Mouse (Mus musculus) heart, adult 2 months (tissue): Measurements from ENCODE around the gene Uggt1. TPM values are rescaled to one million over a fixed set of nuclear protein-coding genes. Genes with fewer than 3 reads are reported as not detected.

Experiments used
- DNase-seq, 2 experiments: peaks; one replicate each; pipeline ENCODE4 v3.0.0; 2021
- H3K27ac ChIP-seq: fragments of 200-600 bp; 2 replicates; pipeline ENCODE4 v1.8.1; 2022
- H3K27me3 ChIP-seq: fragments of 200-500 bp; 2 replicates; pipeline ENCODE4 v1.6.1; 2012; ENCODE audit warnings: mild to moderate bottlenecking, low read length, inconsistent platforms, mixed read lengths; ENCODE audit not compliant: control insufficient read depth, insufficient read depth
- H3K36me3 ChIP-seq: fragments of 200-500 bp; 2 replicates; pipeline ENCODE4 v1.6.1; 2012; ENCODE audit warnings: low read length, inconsistent platforms; ENCODE audit not compliant: control insufficient read depth, insufficient read depth
- H3K4me1 ChIP-seq: fragments of 200-500 bp; 2 replicates; pipeline ENCODE4 v1.6.1; 2011; ENCODE audit warnings: low read length; ENCODE audit not compliant: control insufficient read depth, insufficient read depth
- H3K4me3 ChIP-seq: fragments of 200-600 bp; 2 replicates; pipeline ENCODE4 v1.8.1; 2022
- H3K79me2 ChIP-seq: fragments of 200-500 bp; replicated peaks from 2 replicates; pipeline ENCODE4 v1.6.1; 2012; ENCODE audit warnings: mild to moderate bottlenecking, inconsistent platforms, low read length, moderate library complexity, mixed read lengths; ENCODE audit not compliant: control insufficient read depth, insufficient read depth
- H3K9ac ChIP-seq: fragments of 200-500 bp; 2 replicates; pipeline ENCODE4 v1.6.1; 2012; ENCODE audit warnings: low read depth, mild to moderate bottlenecking, control low read depth, inconsistent platforms, low read length, mixed read lengths
- CTCF ChIP-seq: fragments of 200-600 bp; IDR thresholded peaks from 2 replicates; pipeline ENCODE4 v1.8.1; 2022; ENCODE audit warnings: antibody characterized with exemption, mild to moderate bottlenecking, moderate library complexity
- EP300 ChIP-seq: fragments of 200-500 bp; IDR thresholded peaks from 2 replicates; pipeline ENCODE4 v1.6.1; 2011; ENCODE audit warnings: low read depth, low read length, control low read depth; ENCODE audit not compliant: insufficient read depth
- POLR2A ChIP-seq: fragments of 200-500 bp; IDR thresholded peaks from 2 replicates; pipeline ENCODE4 v1.6.1; 2011; ENCODE audit warnings: mild to moderate bottlenecking, low read depth, low read length, control low read depth; ENCODE audit not compliant: insufficient read depth
- WGBS: fragments of 180-500 bp; shearing (Covaris S2); methylation state at CpG from one replicate; pipeline ENCODE4 v1.1.7; 2018; 5-methylcytosine and 5-hydroxymethylcytosine counted together
- intact Hi-C: fragments of 180-260 bp; cut with DNase I; formaldehyde crosslinking; loops from one replicate; pipeline ENCODE4 v1.15.1; 2025
- polyA plus RNA-seq: library from polyadenylated mRNA; depleted of rRNA; stranded (reverse); fragments of >200 nt; gene quantifications from 2 replicates; pipeline ENCODE4 v1.2.3, GENCODE M21; 2012
- total RNA-seq, 2 experiments: library from RNA; stranded (reverse); gene quantifications; 2 replicates each; pipeline ENCODE4 v1.2.3; 2021

Gene Uggt1
- total and polyA plus RNA-seq, 3 experiments = 7.3 to 29.8 (median 28.4) TPM

DNA sequence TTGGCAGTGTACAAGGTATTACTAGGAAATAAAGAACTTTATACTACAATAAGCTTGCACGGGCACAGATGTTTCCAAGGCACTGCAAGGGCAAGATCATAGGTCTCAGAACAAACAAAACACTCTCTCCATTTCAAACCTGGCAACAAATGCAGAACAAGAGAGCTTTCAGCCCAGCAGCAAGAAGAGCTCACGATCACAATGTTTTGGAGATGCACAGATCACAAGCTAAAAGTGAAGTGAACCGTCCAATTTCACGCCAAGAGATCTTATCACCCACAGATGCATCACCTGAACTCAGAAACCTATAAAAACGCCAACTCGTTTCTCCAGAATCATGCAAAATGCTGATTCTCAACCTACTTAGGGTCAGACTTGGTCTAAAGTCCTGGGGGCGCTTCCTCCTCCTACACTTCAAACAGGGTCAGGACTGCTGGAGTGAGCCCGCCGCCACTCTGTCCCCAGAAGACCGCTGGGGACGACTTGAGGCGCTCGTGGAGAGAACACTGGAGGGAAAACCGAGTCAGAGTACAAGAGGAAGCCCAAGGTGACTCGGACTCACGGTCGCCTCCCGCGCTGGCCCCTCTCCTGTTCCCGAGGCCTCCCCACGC is 968 bp downstream of the Uggt1 start:
- Histone ChIP-seq H3K9ac (peak overlapping the region; percentile 76), H3K4me1 (no peaks in the 10 kb centered on the region), H3K79me2 (0 out of 2 replicates have a peak, but pooled peaks cover 2% of the 10 kb centered on the region), H3K27ac (peak overlapping the region; percentile 73), H3K36me3 (no peaks in the 10 kb centered on the region; the same call in 1 of the 2 replicates), H3K27me3 (no peaks in the 10 kb centered on the region), H3K4me3 (peak overlapping the region; percentile 100)
- no peak for TF ChIP-seq CTCF
- intact Hi-C loops = loop anchor here (2.0 to 10.0 kb wide), 3 partner anchors 34 to 1751 kb away; partner anchors contain the start of genes Eif5b and Txndc9
- no peak for DNase-seq
- 2% methylated on average over 21 of the region's 21 CpGs for WGBS

GRCm38 (mm10) chr1:36241903-36242429 is 2.6 kb downstream of the Uggt1 start:
- WGBS = 90% methylated on average over 15 of the region's 15 CpGs
- intact Hi-C loops = loop anchor here (5.0 to 10.0 kb wide), 2 partner anchors 35 to 1753 kb away; partner anchors contain the start of genes Eif5b and Txndc9
- no peak for TF ChIP-seq POLR2A
- TF ChIP-seq EP300 = no peak
- no peak for TF ChIP-seq CTCF
- Histone ChIP-seq H3K36me3 (no peaks in the 10 kb centered on the region; the same call in 1 of the 2 replicates), H3K27me3 (no peaks in the 10 kb centered on the region), H3K4me3 (no peak overlapping the region), H3K9ac (no peak overlapping the region), H3K4me1 (no peaks in the 10 kb centered on the region), H3K79me2 (0 out of 2 replicates have a peak, but pooled peaks cover 2% of the 10 kb centered on the region), H3K27ac (no peak overlapping the region)
- DNase-seq = no peak

DNA sequence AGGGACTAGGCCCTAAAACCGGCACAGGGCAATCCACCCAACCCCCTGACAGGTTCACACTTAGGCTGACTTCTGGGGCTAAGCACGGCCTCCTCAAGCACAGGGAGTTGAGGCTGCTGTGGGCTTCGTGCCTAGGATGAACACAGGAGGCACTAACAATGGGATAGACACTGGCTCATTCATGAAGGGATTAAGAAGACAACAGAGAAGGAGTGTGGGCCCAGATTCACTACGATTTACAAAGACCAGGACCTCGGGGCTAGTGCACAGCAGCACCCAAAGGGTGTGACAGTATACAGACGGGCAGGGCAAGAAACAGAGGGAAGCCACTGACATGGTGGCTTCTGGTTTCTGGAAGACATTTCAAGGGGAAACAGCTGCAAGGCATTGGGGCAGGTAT is 4.3 kb downstream of the Uggt1 start:
- intact Hi-C loops = loop anchor here (5.0 to 10.0 kb wide), 2 partner anchors 37 to 1755 kb away; partner anchors contain the start of genes Eif5b and Txndc9
- H3K4me1 ChIP-seq = no peaks in the 10 kb centered on the region

GRCm38 (mm10) chr1:36239396-36239795 is 5.1 kb downstream of the Uggt1 start:
- WGBS = 87% methylated on average over 10 of the region's 10 CpGs
- Histone ChIP-seq H3K27me3 (no peaks in the 10 kb centered on the region), H3K79me2 (peaks cover 2% of the 10 kb centered on the region; the same call in 1 of the 2 replicates), H3K36me3 (no peaks in the 10 kb centered on the region; the same call in 1 of the 2 replicates), H3K4me3 (no peak overlapping the region), H3K9ac (no peak overlapping the region), H3K27ac (no peak overlapping the region), H3K4me1 (no peaks in the 10 kb centered on the region)
- no peak for DNase-seq
- intact Hi-C loops = no loop called here
- no peak for TF ChIP-seq CTCF
- no peak for TF ChIP-seq EP300
- TF ChIP-seq POLR2A = no peak

More for the DNA sequence above, 4.3 kb downstream of the Uggt1 start:
- H3K79me2 ChIP-seq = 0 out of 2 replicates have a peak, but pooled peaks cover 2% of the 10 kb centered on the region
- no peak for TF ChIP-seq CTCF
- TF ChIP-seq POLR2A = no peak
- TF ChIP-seq EP300 = no peak
- 78% methylated on average over 6 of the region's 6 CpGs for WGBS
- no peak overlapping the region for H3K9ac ChIP-seq
- H3K27me3 ChIP-seq = no peaks in the 10 kb centered on the region
- no peak overlapping the region for H3K27ac ChIP-seq
- H3K4me3 ChIP-seq = no peak overlapping the region
- no peaks in the 10 kb centered on the region; the same call in 1 of the 2 replicates for H3K36me3 ChIP-seq
- no peak for DNase-seq

DNA sequence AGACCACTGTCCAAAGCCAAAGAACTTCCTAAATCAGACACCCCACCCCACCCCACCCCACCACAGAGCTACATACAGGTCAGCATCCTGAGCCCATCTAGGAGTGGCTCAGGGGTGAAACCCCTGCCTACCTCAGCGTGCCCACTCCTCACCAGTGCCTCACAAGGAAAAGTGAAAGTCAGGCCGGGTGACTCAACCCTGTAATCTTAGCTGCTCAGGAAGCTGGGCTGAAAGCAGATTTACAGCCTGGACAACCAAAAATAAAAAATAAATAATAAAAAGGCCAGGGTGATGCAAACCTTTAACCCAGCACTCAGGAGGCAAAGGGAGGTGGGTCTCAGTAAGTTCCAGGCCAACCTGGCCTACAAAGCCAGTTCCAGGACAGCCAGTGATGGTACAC is 8.7 kb downstream of the Uggt1 start:
- TF ChIP-seq POLR2A = no peak
- TF ChIP-seq EP300 = no peak
- TF ChIP-seq CTCF = no peak

DNA sequence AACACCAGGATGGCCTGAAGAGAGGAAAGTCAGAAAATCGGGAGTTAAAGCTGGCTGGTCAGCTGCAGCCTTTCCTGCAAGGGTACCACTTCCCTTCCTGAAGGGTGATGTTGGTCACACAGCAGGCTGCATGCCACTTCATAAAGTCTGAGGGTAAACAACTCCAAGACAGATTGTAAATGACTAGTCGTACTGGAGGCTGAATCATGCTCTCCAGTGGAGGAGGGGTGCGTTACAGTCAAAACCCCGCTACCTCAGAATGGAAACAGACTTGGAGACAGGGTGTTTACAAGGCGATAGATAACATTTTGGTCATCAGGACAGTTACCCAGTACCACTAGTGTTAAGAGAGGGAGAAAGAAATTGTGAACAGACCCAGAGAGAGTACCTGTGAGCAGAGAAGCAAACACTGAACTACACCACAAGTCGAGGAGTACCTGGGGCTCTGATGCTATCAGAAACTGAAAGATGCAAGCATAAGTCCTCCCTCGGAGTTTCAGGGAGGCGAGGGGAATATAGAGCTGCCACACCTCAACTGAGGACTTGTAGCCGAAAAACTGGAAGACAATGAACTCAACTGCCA is 9.4 kb downstream of the Uggt1 start:
- TF ChIP-seq POLR2A (no peak), CTCF (no peak), EP300 (no peak)
- H3K9ac ChIP-seq = no peak overlapping the region
- H3K4me1 ChIP-seq = no peaks in the 10 kb centered on the region
- no peak overlapping the region for H3K27ac ChIP-seq
- no peak overlapping the region for H3K4me3 ChIP-seq
- H3K36me3 ChIP-seq = peaks cover 2% of the 10 kb centered on the region; the same call in 1 of the 2 replicates
- DNase-seq = no peak
- 65% methylated on average over 9 of the region's 9 CpGs for WGBS
- H3K79me2 ChIP-seq = no peaks in the 10 kb centered on the region; the same call in 1 of the 2 replicates
- intact Hi-C loops = no loop called here
- no peaks in the 10 kb centered on the region for H3K27me3 ChIP-seq

More for the DNA sequence above, 8.7 kb downstream of the Uggt1 start:
- Histone ChIP-seq H3K4me3 (no peak overlapping the region), H3K79me2 (no peaks in the 10 kb centered on the region; the same call in 1 of the 2 replicates), H3K36me3 (no peaks in the 10 kb centered on the region), H3K27ac (no peak overlapping the region), H3K9ac (no peak overlapping the region), H3K27me3 (no peaks in the 10 kb centered on the region), H3K4me1 (no peaks in the 10 kb centered on the region)
- DNase-seq = no peak
- 55% methylated on average over 2 of the region's 2 CpGs for WGBS
- intact Hi-C loops = no loop called here
